Mouse (Mus musculus): ENCODE measurements around the gene Zfp74. TPM values are rescaled to one million over a fixed set of nuclear protein-coding genes. Genes with fewer than 3 reads are reported as not detected.

The Zfp74 gene
- polyA plus RNA-seq, 1 experiment, result 7.9 TPM

- peak; percentile 37 for DNase-seq
- 37% methylated on average over 10 of the region's 10 CpGs for WGBS
- H3K4me3 ChIP-seq (replicated peaks; ENCODE audit: extremely low read depth, low read depth, low read length), result peak overlapping the region; percentile 41
- H3K4me1 ChIP-seq (ENCODE audit: control insufficient read depth, insufficient read depth, low read length), result no peaks in the 10 kb centered on the region; the same call in 1 of the 2 replicates
- TF ChIP-seq CTCF (IDR thresholded peaks at IDR 0.05; ENCODE audit: insufficient read depth, low read length), result no peak
- no peak for TF ChIP-seq POLR2A (IDR thresholded peaks at IDR 0.05; ENCODE audit: borderline replicate concordance, extremely low read depth, low read depth, low read length)
Observed at GRCm38 (mm10) chr7:29956257-29956656, 2.4 kb upstream of the Zfp74 start.

DNA sequence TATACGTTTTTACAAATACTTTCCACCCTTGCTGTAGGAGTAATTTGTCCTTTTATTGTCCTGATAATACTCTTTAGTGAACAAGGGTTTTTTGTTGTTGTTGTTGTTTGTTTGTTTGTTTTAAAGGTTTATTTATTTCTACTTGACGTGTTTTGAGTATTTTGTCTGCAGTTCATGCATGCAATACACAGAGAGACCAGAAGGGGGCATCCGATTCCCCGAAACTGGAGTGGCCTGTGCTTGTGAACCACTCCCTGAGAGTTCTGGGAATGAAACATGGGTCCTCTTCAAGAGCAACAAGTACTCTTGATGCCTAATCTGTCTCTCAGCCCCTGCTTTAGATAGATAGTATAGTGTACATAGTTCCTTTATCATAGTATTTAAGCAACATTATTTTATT is 842 bp upstream of the Zfp74 start:
- 17% methylated on average over 4 of the region's 4 CpGs for whole genome bisulfite sequencing
- H3K4me1 ChIP-seq (ENCODE audit: control insufficient read depth, insufficient read depth, low read length), result no peaks in the 10 kb centered on the region; the same call in 1 of the 2 replicates
- no peak overlapping the region for H3K4me3 ChIP-seq (replicated peaks; ENCODE audit: extremely low read depth, low read depth, low read length)
- DNase-seq, result peak; percentile 18
- no peak for TF ChIP-seq POLR2A (IDR thresholded peaks at IDR 0.05; ENCODE audit: borderline replicate concordance, extremely low read depth, low read depth, low read length)
- TF ChIP-seq CTCF (IDR thresholded peaks at IDR 0.05; ENCODE audit: insufficient read depth, low read length), result peak; percentile 53

DNA sequence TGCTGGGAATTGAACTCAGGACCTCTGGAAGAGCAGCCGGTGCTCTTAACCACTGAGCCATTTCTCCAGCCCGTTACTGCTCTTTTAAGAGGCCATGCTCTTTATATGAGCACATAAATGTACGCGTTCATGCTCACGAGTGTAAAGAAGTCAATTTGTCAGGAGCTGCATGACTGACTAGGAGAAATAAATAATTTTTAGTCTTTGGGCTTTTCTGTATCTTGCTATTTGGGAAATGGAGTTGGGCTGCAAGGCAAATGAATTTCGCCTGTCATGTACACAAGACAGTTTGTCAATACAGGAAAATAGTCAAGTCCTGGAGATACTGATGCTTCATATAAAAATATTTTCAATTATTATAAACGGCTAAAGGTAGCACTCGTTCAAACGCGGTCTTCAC is 803 bp downstream of the Zfp74 start:
- Histone ChIP-seq H3K4me1 (ENCODE audit: control insufficient read depth, insufficient read depth, low read length) (no peaks in the 10 kb centered on the region; the same call in 1 of the 2 replicates), H3K4me3 (replicated peaks; ENCODE audit: extremely low read depth, low read depth, low read length) (peak overlapping the region; percentile 80)
- whole genome bisulfite sequencing, result 31% methylated on average over 10 of the region's 10 CpGs
- TF ChIP-seq CTCF (IDR thresholded peaks at IDR 0.05; ENCODE audit: insufficient read depth, low read length), result no peak
- no peak for DNase-seq

- TF ChIP-seq CTCF (IDR thresholded peaks at IDR 0.05; ENCODE audit: insufficient read depth, low read length) (no peak), POLR2A (IDR thresholded peaks at IDR 0.05; ENCODE audit: borderline replicate concordance, extremely low read depth, low read depth, low read length) (no peak)
Observed at GRCm38 (mm10) chr7:29944201-29944600, 9.7 kb downstream of the Zfp74 start.

DNA sequence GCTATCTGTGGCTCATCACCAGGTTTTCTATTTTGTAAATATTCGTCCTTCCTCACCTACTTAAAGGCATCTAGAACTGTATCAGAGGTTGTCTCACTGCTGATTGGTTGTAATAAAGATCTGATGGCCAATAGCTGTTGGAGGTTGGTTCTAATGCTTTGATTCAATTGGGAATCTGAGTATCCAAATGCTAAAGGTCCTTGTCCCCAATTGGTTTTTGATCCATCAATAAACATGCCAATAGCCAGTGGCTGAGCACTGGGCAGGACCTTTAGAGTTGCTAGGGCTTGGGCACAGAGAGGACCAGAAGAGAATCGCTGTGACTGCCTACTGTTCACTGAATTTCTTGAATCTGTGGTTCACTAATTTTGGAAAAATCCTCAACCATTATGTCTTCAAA is 10.2 kb downstream of the Zfp74 start:
- DNase-seq, result no peak
- TF ChIP-seq POLR2A (IDR thresholded peaks at IDR 0.05; ENCODE audit: borderline replicate concordance, extremely low read depth, low read depth, low read length) (no peak), CTCF (IDR thresholded peaks at IDR 0.05; ENCODE audit: insufficient read depth, low read length) (no peak)
- H3K4me3 ChIP-seq (replicated peaks; ENCODE audit: extremely low read depth, low read depth, low read length), result no peak overlapping the region
- no peaks in the 10 kb centered on the region for H3K4me1 ChIP-seq (ENCODE audit: control insufficient read depth, insufficient read depth, low read length)
- 84% methylated on average over 2 of the region's 2 CpGs for WGBS

More at GRCm38 (mm10) chr7:29944201-29944600, 9.7 kb downstream of the Zfp74 start:
- no peaks in the 10 kb centered on the region for H3K4me1 ChIP-seq (ENCODE audit: control insufficient read depth, insufficient read depth, low read length)
- no peak overlapping the region for H3K4me3 ChIP-seq (replicated peaks; ENCODE audit: extremely low read depth, low read depth, low read length)
- WGBS, result 83% methylated on average over 2 of the region's 2 CpGs
- DNase-seq, result no peak

DNA sequence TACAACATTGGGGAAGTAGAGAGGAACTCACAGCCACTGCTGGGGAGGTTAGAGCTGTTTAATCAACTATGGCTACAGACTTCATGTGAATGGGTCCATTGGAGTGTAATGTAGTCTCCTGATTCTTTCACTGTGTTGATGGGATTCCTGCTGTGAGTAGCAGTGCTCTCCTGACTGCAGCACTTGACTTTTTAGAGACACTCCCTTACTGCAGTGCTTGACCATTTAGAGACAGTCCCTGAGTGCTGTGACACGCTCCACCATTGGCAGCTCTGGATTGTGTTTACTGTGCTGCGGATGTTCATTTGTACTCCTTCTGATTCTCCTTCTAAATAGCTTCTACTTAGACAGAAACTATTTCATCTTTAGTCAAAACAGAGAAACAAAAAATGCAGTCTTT is 11.1 kb downstream of the Zfp74 start:
- TF ChIP-seq CTCF (IDR thresholded peaks at IDR 0.05; ENCODE audit: insufficient read depth, low read length) (no peak), POLR2A (IDR thresholded peaks at IDR 0.05; ENCODE audit: borderline replicate concordance, extremely low read depth, low read depth, low read length) (no peak)
- WGBS, result 44% methylated on average over 2 of the region's 2 CpGs
- DNase-seq, result no peak
- no peaks in the 10 kb centered on the region for H3K4me1 ChIP-seq (ENCODE audit: control insufficient read depth, insufficient read depth, low read length)
- H3K4me3 ChIP-seq (replicated peaks; ENCODE audit: extremely low read depth, low read depth, low read length), result no peak overlapping the region

- TF ChIP-seq POLR2A (IDR thresholded peaks at IDR 0.05; ENCODE audit: borderline replicate concordance, extremely low read depth, low read depth, low read length) (no peak), CTCF (IDR thresholded peaks at IDR 0.05; ENCODE audit: insufficient read depth, low read length) (no peak)
- 76% methylated on average over 11 of the region's 11 CpGs for WGBS
- Histone ChIP-seq H3K4me1 (ENCODE audit: control insufficient read depth, insufficient read depth, low read length) (no peaks in the 10 kb centered on the region), H3K4me3 (replicated peaks; ENCODE audit: extremely low read depth, low read depth, low read length) (no peak overlapping the region)
- DNase-seq, result no peak
Observed at GRCm38 (mm10) chr7:29941027-29941426, 12.9 kb downstream of the Zfp74 start.

DNA sequence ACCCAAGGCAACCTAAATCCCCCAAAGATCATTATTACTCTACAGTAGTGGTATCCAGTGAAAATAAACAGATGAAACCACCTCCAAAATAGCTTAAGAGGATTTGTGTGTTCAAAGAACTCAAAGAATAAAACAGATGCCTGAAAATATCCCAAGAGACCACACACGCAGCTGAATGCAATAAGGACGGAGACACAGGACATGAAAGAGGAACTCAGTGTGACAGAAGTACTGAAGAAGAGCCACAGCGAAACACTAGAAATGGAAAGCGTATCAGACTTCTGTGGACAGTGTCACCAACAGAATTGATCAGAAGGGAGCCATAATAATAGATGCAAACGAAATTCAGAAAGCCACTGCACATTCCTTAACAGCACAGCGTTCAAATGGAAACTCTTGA is 15.0 kb downstream of the Zfp74 start:
- H3K4me3 ChIP-seq (replicated peaks; ENCODE audit: extremely low read depth, low read depth, low read length), result no peak overlapping the region
- no peak for DNase-seq
- H3K4me1 ChIP-seq (ENCODE audit: control insufficient read depth, insufficient read depth, low read length), result no peaks in the 10 kb centered on the region
- 77% methylated on average over 6 of the region's 6 CpGs for WGBS
- no peak for TF ChIP-seq POLR2A (IDR thresholded peaks at IDR 0.05; ENCODE audit: borderline replicate concordance, extremely low read depth, low read depth, low read length)
- TF ChIP-seq CTCF (IDR thresholded peaks at IDR 0.05; ENCODE audit: insufficient read depth, low read length), result no peak

DNA sequence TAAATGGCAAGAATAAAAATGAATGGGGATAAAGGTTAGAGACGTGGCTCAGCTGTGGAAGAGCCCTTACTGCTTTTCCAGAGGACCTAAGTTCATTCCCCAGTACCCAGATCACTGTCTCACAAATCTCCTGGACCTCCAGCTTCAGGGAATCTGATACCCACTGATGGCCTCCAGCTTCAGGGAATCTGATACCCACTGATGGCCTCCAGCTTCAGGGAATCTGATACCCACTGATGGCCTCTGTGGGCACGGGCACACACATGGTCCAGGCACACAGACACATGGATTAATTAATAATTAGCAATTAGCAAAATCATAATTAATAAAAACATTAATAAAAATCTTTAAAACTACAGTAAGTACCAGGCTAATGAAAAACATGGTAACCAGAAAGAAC is 31.1 kb downstream of the Zfp74 start:
- no peak overlapping the region for H3K4me3 ChIP-seq (replicated peaks; ENCODE audit: extremely low read depth, low read depth, low read length)
- no peaks in the 10 kb centered on the region for H3K4me1 ChIP-seq (ENCODE audit: control insufficient read depth, insufficient read depth, low read length)
- no peak for TF ChIP-seq POLR2A (IDR thresholded peaks at IDR 0.05; ENCODE audit: borderline replicate concordance, extremely low read depth, low read depth, low read length)
- TF ChIP-seq CTCF (IDR thresholded peaks at IDR 0.05; ENCODE audit: insufficient read depth, low read length), result no peak
- WGBS, result 64% methylated on average over 2 of the region's 2 CpGs
- no peak for DNase-seq

DNA sequence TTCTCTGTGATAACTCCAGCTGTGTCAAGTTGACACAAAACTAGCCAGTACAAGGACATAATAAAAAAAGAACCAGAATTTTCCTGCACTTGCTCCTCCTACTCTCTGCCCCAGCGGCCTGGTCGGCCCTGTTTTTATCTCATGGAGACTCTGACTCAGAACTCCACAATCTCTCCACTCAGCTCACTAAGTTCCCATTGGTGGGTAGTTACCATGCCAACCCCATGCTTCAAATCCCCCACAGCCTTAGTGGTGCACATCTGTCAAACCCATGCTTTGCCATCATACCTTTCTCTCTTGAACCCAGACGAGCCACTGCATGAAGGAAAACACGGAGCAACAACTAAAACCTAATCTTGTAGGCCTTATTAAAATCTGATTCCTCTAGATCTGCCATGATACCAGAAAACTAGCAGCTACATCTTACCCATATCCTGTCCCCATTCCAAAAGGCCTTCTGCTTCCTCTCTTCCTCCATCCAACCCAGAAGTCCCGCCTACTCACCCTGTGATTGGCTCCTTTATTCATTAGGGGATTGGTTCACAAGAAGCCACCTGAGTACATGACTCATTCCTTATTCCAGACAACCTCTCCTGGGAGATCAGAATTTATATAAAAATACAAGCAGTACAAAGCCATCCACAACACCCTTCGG is 32.3 kb downstream of the Zfp74 start:
- no peak for DNase-seq
- no peak overlapping the region for H3K4me3 ChIP-seq (replicated peaks; ENCODE audit: extremely low read depth, low read depth, low read length)
- no peaks in the 10 kb centered on the region for H3K4me1 ChIP-seq (ENCODE audit: control insufficient read depth, insufficient read depth, low read length)
- WGBS, result 74% methylated on average over 6 of the region's 6 CpGs
- TF ChIP-seq CTCF (IDR thresholded peaks at IDR 0.05; ENCODE audit: insufficient read depth, low read length) (no peak), POLR2A (IDR thresholded peaks at IDR 0.05; ENCODE audit: borderline replicate concordance, extremely low read depth, low read depth, low read length) (no peak)
